Mouse (Mus musculus) stomach, embryonic 14.5 days (tissue): ENCODE measurements around the gene Krtap12-1. TPM values are rescaled to one million over a fixed set of nuclear protein-coding genes. Genes with fewer than 3 reads are reported as not detected.
A peak's percentile ranks its signal among the peaks of the same experiment; 100 is the strongest.
"Not testable (repeated sequence)": the region's sequence is repeated elsewhere in the genome, so short reads cannot be mapped to it uniquely, and the experiment has no call there.

Experiments used
- ATAC-seq: fragments of 200-750 bp; cut with Nextera tagmentation; 2 replicates; pipeline ENCODE4 v1.8.0; 2017; ENCODE audit warnings: low read depth, moderate TSS enrichment; ENCODE audit not compliant: insufficient number of reproducible peaks, insufficient read depth, low FRiP score
- H3K27ac ChIP-seq: fragments of 300-500 bp; sonication (generic); 2 replicates; pipeline ENCODE4 v1.5.1; 2014; ENCODE audit warnings: mild to moderate bottlenecking, low read length, moderate library complexity, mixed read lengths
- H3K27me3 ChIP-seq: fragments of 300-500 bp; sonication (generic); 2 replicates; pipeline ENCODE4 v1.6.1; 2014; ENCODE audit warnings: low read length, control low read depth, mixed read lengths; ENCODE audit not compliant: control insufficient read depth, insufficient read depth
- H3K36me3 ChIP-seq: fragments of 300-500 bp; sonication (generic); 2 replicates; pipeline ENCODE4 v1.6.1; 2014; ENCODE audit warnings: mild to moderate bottlenecking, control low read depth, low read length, moderate library complexity, mixed read lengths; ENCODE audit not compliant: control insufficient read depth, insufficient read depth
- H3K4me1 ChIP-seq: fragments of 300-500 bp; sonication (generic); 2 replicates; pipeline ENCODE4 v1.6.1; 2014; ENCODE audit warnings: low read length, control low read depth, mixed read lengths; ENCODE audit not compliant: control insufficient read depth, insufficient read depth
- H3K4me2 ChIP-seq: fragments of 300-500 bp; sonication (generic); replicated peaks from 2 replicates; pipeline ENCODE4 v1.6.1; 2014; ENCODE audit warnings: low read depth, low read length, control low read depth
- H3K4me3 ChIP-seq: fragments of 300-500 bp; sonication (generic); 2 replicates; pipeline ENCODE4 v1.5.1; 2014; ENCODE audit warnings: low read depth, low read length, control low read depth
- H3K9ac ChIP-seq: fragments of 300-500 bp; sonication (generic); replicated peaks from 2 replicates; pipeline ENCODE4 v1.6.1; 2014; ENCODE audit warnings: low read depth, mild to moderate bottlenecking, control low read depth, low read length, moderate library complexity, mixed read lengths
- H3K9me3 ChIP-seq: fragments of 300-500 bp; sonication (generic); 2 replicates; pipeline ENCODE4 v1.6.1; 2016; ENCODE audit warnings: low read depth, low read length, control low read depth; ENCODE audit not compliant: control insufficient read depth
- WGBS: fragments of 180-500 bp; shearing (Covaris S2); extraction: QIAGEN DNeasy Blood & Tissue Kit; methylation state at CpG from one replicate; pipeline ENCODE4 v1.1.7; 2014; 5-methylcytosine and 5-hydroxymethylcytosine counted together
- polyA plus RNA-seq: library from polyadenylated mRNA; unstranded; fragments of >200 nt; fragmentation: Nextera tagmentation; extraction: Ambion mirVana; gene quantifications from 2 replicates; pipeline ENCODE4 v1.2.1, GENCODE M21; 2014

Krtap12-1 gene
- not detected in 2 replicates for polyA plus RNA-seq

GRCm38 (mm10) chr10:77720299-77720698, at the start of gene Krtap12-1:
TSS of gene Krtap12-1 (plus strand) at chr10:77720599.
- not testable (repeated sequence) for H3K4me2 ChIP-seq, H3K27ac ChIP-seq, ATAC-seq, H3K4me3 ChIP-seq, H3K36me3 ChIP-seq, H3K9me3 ChIP-seq, H3K4me1 ChIP-seq, H3K27me3 ChIP-seq, H3K9ac ChIP-seq
- 82% methylated on average over 1 of the region's 1 CpGs for WGBS

- H3K27me3 ChIP-seq, result peaks cover 3% of the 10 kb centered on the region; the same call in 1 of the 2 replicates
- H3K4me2 ChIP-seq, result no peak overlapping the region
- H3K4me1 ChIP-seq, result no peaks in the 10 kb centered on the region
- H3K9me3 ChIP-seq, result no peaks in the 10 kb centered on the region
- H3K27ac ChIP-seq, result no peak overlapping the region
- WGBS, result 78% methylated on average over 4 of the region's 4 CpGs
- H3K36me3 ChIP-seq, result no peaks in the 10 kb centered on the region
- no peak for ATAC-seq
- no peak overlapping the region for H3K4me3 ChIP-seq
- no peak overlapping the region for H3K9ac ChIP-seq
Measured at GRCm38 (mm10) chr10:77670710-77671109, 49.7 kb upstream of the Krtap12-1 start.

- ATAC-seq, result no peak
- 39% methylated on average over 4 of the region's 4 CpGs for WGBS
- Histone ChIP-seq H3K9me3 (no peaks in the 10 kb centered on the region), H3K4me3 (no peak overlapping the region), H3K9ac (no peak overlapping the region), H3K36me3 (no peaks in the 10 kb centered on the region), H3K27ac (no peak overlapping the region), H3K4me1 (no peaks in the 10 kb centered on the region), H3K27me3 (peaks cover 7% of the 10 kb centered on the region; the same call in 1 of the 2 replicates), H3K4me2 (no peak overlapping the region)
Measured at GRCm38 (mm10) chr10:77671519-77671918, 48.9 kb upstream of the Krtap12-1 start.

- no peaks in the 10 kb centered on the region for H3K9me3 ChIP-seq
- no peak overlapping the region for H3K4me3 ChIP-seq
- no peak overlapping the region for H3K4me2 ChIP-seq
- 61% methylated on average over 13 of the region's 13 CpGs for WGBS
- peaks cover 7% of the 10 kb centered on the region; the same call in 1 of the 2 replicates for H3K4me1 ChIP-seq
- H3K36me3 ChIP-seq, result no peaks in the 10 kb centered on the region
- H3K9ac ChIP-seq, result no peak overlapping the region
- H3K27ac ChIP-seq, result no peak overlapping the region
- H3K27me3 ChIP-seq, result peaks cover 26% of the 10 kb centered on the region
- no peak for ATAC-seq
Measured at GRCm38 (mm10) chr10:77673765-77674164, 46.6 kb upstream of the Krtap12-1 start.

GRCm38 (mm10) chr10:77677562-77677961, 42.8 kb upstream of the Krtap12-1 start:
- Histone ChIP-seq H3K9me3 (no peaks in the 10 kb centered on the region), H3K4me2 (peak overlapping the region; percentile 56), H3K27me3 (peaks cover 26% of the 10 kb centered on the region), H3K4me3 (peak overlapping the region; percentile 25), H3K9ac (no peak overlapping the region), H3K36me3 (no peaks in the 10 kb centered on the region), H3K4me1 (peaks cover 7% of the 10 kb centered on the region; the same call in 1 of the 2 replicates), H3K27ac (no peak overlapping the region)
- ATAC-seq, result no peak
- under 1% methylated on average over 35 of the region's 35 CpGs for WGBS

- H3K36me3 ChIP-seq, result no peaks in the 10 kb centered on the region
- H3K9me3 ChIP-seq, result no peaks in the 10 kb centered on the region
- H3K4me1 ChIP-seq, result 0 out of 2 replicates have a peak, but pooled peaks cover 4% of the 10 kb centered on the region
Measured at GRCm38 (mm10) chr10:77682994-77683393, 37.4 kb upstream of the Krtap12-1 start.

GRCm38 (mm10) chr10:77684181-77684580, 36.2 kb upstream of the Krtap12-1 start:
- 0 out of 2 replicates have a peak, but pooled peaks cover 4% of the 10 kb centered on the region for H3K4me1 ChIP-seq
- no peak overlapping the region for H3K4me2 ChIP-seq
- H3K27ac ChIP-seq, result no peak overlapping the region
- no peak overlapping the region for H3K9ac ChIP-seq
- H3K9me3 ChIP-seq, result no peaks in the 10 kb centered on the region
- WGBS, result 32% methylated on average over 8 of the region's 8 CpGs
- peaks cover 11% of the 10 kb centered on the region; the same call in 1 of the 2 replicates for H3K27me3 ChIP-seq
- H3K36me3 ChIP-seq, result no peaks in the 10 kb centered on the region
- H3K4me3 ChIP-seq, result no peak overlapping the region
- ATAC-seq, result no peak

More at GRCm38 (mm10) chr10:77682994-77683393, 37.4 kb upstream of the Krtap12-1 start:
- H3K27me3 ChIP-seq, result peaks cover 15% of the 10 kb centered on the region
- no peak overlapping the region for H3K9ac ChIP-seq
- WGBS, result 77% methylated on average over 7 of the region's 7 CpGs
- H3K4me2 ChIP-seq, result no peak overlapping the region
- H3K4me3 ChIP-seq, result no peak overlapping the region
- no peak overlapping the region for H3K27ac ChIP-seq
- no peak for ATAC-seq

- H3K27me3 ChIP-seq, result peaks cover 11% of the 10 kb centered on the region; the same call in 1 of the 2 replicates
- H3K4me2 ChIP-seq, result peak within 1 kb of the TSS; percentile 10; the same call in 1 of the 2 replicates
- H3K9me3 ChIP-seq, result no peaks in the 10 kb centered on the region
- H3K27ac ChIP-seq, result peak within 1 kb of the TSS; percentile 28; the same call in 1 of the 2 replicates
- H3K9ac ChIP-seq, result no peak within 1 kb of the TSS
- peak; percentile 47; the same call in 1 of the 2 replicates for ATAC-seq
- H3K4me3 ChIP-seq, result no peak within 1 kb of the TSS
- WGBS, result 5% methylated on average over 22 of the region's 22 CpGs
- H3K36me3 ChIP-seq, result no peaks in the 10 kb centered on the region
- 0 out of 2 replicates have a peak, but pooled peaks cover 4% of the 10 kb centered on the region for H3K4me1 ChIP-seq
Measured at GRCm38 (mm10) chr10:77685895-77686664, 34.3 kb upstream of the Krtap12-1 start, which contains the start of gene Tspear. TSS of gene Tspear (plus strand) at chr10:77686569.
